8 mouse cellular contexts compared by ENCODE assay signal in the genomic region with DNA sequence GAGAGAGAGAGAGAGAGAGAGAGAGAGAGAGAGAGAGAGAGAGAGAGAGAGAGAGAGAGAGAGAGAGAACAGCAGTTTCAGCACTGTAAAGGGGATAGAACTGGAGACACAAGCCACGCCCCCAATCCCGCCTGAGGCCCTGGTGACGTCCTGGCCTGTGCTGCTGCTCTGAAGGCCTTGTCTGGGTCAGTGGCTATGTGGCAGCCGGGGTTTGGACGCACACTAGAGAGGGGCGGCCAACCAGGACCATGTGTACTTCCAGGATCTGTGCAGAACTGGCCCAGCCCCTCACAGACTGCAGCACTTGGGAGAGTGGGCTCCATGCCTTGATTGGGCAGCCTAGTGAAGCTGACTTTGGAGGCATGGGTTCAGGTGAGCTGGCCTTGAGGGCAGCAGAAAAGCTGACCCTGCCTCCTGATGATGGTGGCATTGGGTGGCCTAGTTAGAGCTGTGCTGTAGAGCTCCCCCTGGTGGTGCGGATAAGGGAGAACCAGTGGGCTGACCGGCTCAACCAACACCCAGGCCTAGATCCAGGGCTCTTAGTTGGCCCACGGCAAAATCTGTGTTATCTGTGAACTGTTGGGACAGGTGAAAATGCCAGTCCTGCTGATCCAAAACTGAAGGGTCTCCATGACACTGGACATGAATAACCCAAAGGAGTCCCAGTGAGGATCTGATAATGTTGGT.
A peak's percentile ranks its signal among the peaks of the same experiment; 100 is the strongest.
DNase-seq lines count a peak whose midpoint lies in the region; ATAC-seq lines count a peak whose summit lies in the region.

No protein-coding gene starts in this region.

- no peak overlapping the region for H3K4me2 ChIP-seq in midbrain, embryonic 12.5 days (replicated peaks)

- peak; percentile 21 for ATAC-seq in CD4-positive, CD25-positive, alpha-beta regulatory T cell, adult 4 months
- peak; percentile 34; the same call in 1 of the 2 replicates for ATAC-seq in midbrain, embryonic 12.5 days (ENCODE audit: low FRiP score, low read depth)

- no peak overlapping the region for H3K9ac ChIP-seq in midbrain, embryonic 12.5 days (replicated peaks)

- peak; percentile 94 for DNase-seq in heart, adult 11 months
- no peak for DNase-seq in heart, postnatal 25 days (ENCODE audit: low spot score)
- DNase-seq in c-Kit-negative CD71-positive TER-119-positive erythroid progenitor cells, embryonic 14.5 days (ENCODE audit: low read depth, low spot score) = peak; percentile 54
- peak; percentile 43 for DNase-seq in forelimb bud, embryonic 11.5 days (ENCODE audit: low read depth, low spot score)
- peak; percentile 58 for DNase-seq in limb, embryonic 10.5 days (ENCODE audit: low spot score)
- DNase-seq in thymus, postnatal 25 days = peak; percentile 67

- H3K9me3 ChIP-seq in limb, embryonic 10.5 days (replicated peaks) = no peaks in the 10 kb centered on the region
- H3K9me3 ChIP-seq in midbrain, embryonic 12.5 days = no peaks in the 10 kb centered on the region

- peaks cover 7% of the 10 kb centered on the region for H3K4me1 ChIP-seq in limb, embryonic 10.5 days
- H3K4me1 ChIP-seq in midbrain, embryonic 12.5 days = no peaks in the 10 kb centered on the region

- intact Hi-C loops in heart, postnatal 25 days (cut with DNase I) = loop anchor here (5.0 kb wide), 1 partner anchor 72 kb away; the partner anchor contains the start of gene Itpr2

- no peak overlapping the region for H3K27ac ChIP-seq in limb, embryonic 10.5 days
- H3K27ac ChIP-seq in midbrain, embryonic 12.5 days (replicated peaks) = no peak overlapping the region

- WGBS in limb, embryonic 10.5 days = 54% methylated on average over 9 of the region's 9 CpGs
- 65% methylated on average over 9 of the region's 9 CpGs for WGBS in midbrain, embryonic 12.5 days

- no peaks in the 10 kb centered on the region for H3K36me3 ChIP-seq in limb, embryonic 10.5 days
- no peaks in the 10 kb centered on the region for H3K36me3 ChIP-seq in midbrain, embryonic 12.5 days

- no peaks in the 10 kb centered on the region for H3K27me3 ChIP-seq in limb, embryonic 10.5 days (ENCODE audit: low read depth, poor library complexity, severe bottlenecking)
- no peaks in the 10 kb centered on the region for H3K27me3 ChIP-seq in midbrain, embryonic 12.5 days

- no peak overlapping the region for H3K4me3 ChIP-seq in limb, embryonic 10.5 days
- no peak overlapping the region for H3K4me3 ChIP-seq in midbrain, embryonic 12.5 days
